10 mouse cellular contexts compared by ENCODE assay signal in the genomic region with DNA sequence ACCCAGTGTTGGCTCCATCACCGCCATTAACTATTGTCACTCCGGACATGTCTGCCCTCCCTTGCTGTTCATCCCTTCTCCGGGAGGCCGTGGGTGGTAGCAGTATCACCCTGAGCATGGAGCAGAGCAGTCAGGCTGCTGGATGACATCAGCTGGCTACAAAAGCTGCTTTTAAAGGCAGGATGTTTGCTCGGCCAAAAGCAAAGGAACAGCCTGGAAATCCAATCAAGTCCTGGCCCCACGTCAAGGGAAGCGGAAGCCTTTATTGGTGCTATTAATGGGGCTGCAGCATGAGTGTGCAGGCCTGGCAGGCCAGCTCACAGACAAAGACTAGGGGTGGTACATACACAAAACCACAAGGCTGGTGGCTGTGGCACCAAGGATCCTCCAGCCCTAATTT. TPM values are rescaled to one million over a fixed set of nuclear protein-coding genes. Genes with fewer than 3 reads are reported as not detected.
A peak's percentile ranks its signal among the peaks of the same experiment; 100 is the strongest.
DNase-seq lines count a peak whose midpoint lies in the region; ATAC-seq and TF ChIP-seq lines count a peak whose summit lies in the region.
"Had no signal": no experiment of that assay in that cellular context is flagged by ENCODE, and none has a peak within 500 bp of the region (broad histone marks: within the 10 kb centered on the region; RNA-seq: fewer than 3 reads in every experiment).

No protein-coding gene starts in this region.

- no peak overlapping the region for H3K9ac ChIP-seq in hindbrain, postnatal 0 days (replicated peaks; ENCODE audit: low read length)
- no peak overlapping the region for H3K9ac ChIP-seq in intestine, embryonic 15.5 days
- H3K9ac ChIP-seq: midbrain, embryonic 12.5 days had no signal

- no peak overlapping the region for H3K4me3 ChIP-seq in hindbrain, postnatal 0 days (ENCODE audit: low read length)
- H3K4me3 ChIP-seq in hindbrain, embryonic 10.5 days: no peak overlapping the region
- no peak overlapping the region for H3K4me3 ChIP-seq in layer of hippocampus, adult 2 months
- no peak overlapping the region for H3K4me3 ChIP-seq in intestine, embryonic 15.5 days (replicated peaks)
- H3K4me3 ChIP-seq: midbrain, embryonic 12.5 days had no signal

- H3K4me2 ChIP-seq in hindbrain, postnatal 0 days (ENCODE audit: low read depth, low read length): no peak overlapping the region
- H3K4me2 ChIP-seq in intestine, embryonic 15.5 days (replicated peaks): no peak overlapping the region
- H3K4me2 ChIP-seq: midbrain, embryonic 12.5 days had no signal

- no peaks in the 10 kb centered on the region; the same call in none of the 2 replicates for H3K4me1 ChIP-seq in hindbrain, postnatal 0 days (ENCODE audit: insufficient read depth, low read length)
- H3K4me1 ChIP-seq in hindbrain, embryonic 10.5 days (replicated peaks): peaks cover 15% of the 10 kb centered on the region
- H3K4me1 ChIP-seq in intestine, embryonic 15.5 days (replicated peaks): 0 out of 2 replicates have a peak, but pooled peaks cover 3% of the 10 kb centered on the region

- 53% methylated on average over 7 of the region's 7 CpGs for whole genome bisulfite sequencing in hindbrain, postnatal 0 days
- WGBS in hindbrain, embryonic 10.5 days: 83% methylated on average over 7 of the region's 7 CpGs
- 60% methylated on average over 7 of the region's 7 CpGs for WGBS in intestine, embryonic 15.5 days

- DNase-seq in hindbrain, postnatal 0 days (ENCODE audit: low spot score): peak; percentile 60
- DNase-seq in hindbrain, embryonic 10.5 days (ENCODE audit: low spot score): no peak
- peak; percentile 15 to 38 for DNase-seq in adrenal gland, postnatal 36 days
- DNase-seq in gastrocnemius, postnatal 10 days: peak; percentile 47
- DNase-seq in layer of hippocampus, adult 2 months (ENCODE audit: low spot score in 2 of 2): peak; percentile 51 to 66
- DNase-seq in ovary, postnatal 10 days (ENCODE audit: low spot score): no peak

- no peaks in the 10 kb centered on the region for H3K36me3 ChIP-seq in hindbrain, postnatal 0 days (ENCODE audit: insufficient read depth, low read length)
- no peaks in the 10 kb centered on the region for H3K36me3 ChIP-seq in hindbrain, embryonic 10.5 days
- no peaks in the 10 kb centered on the region for H3K36me3 ChIP-seq in intestine, embryonic 15.5 days
- H3K36me3 ChIP-seq: midbrain, embryonic 12.5 days had no signal

- TF ChIP-seq CTCF in hindbrain, postnatal 0 days (IDR thresholded peaks at IDR 0.05; ENCODE audit: low read depth): no peak
- no peak for TF ChIP-seq CTCF in layer of hippocampus, adult 2 months (conservative IDR thresholded peaks at IDR 0.05)

- peak overlapping the region; percentile 17; the same call in 1 of the 2 replicates for H3K27ac ChIP-seq in hindbrain, postnatal 0 days
- H3K27ac ChIP-seq in hindbrain, embryonic 10.5 days: no peak overlapping the region
- H3K27ac ChIP-seq in layer of hippocampus, adult 2 months: peak overlapping the region; percentile 40; the same call in 1 of the 2 replicates
- no peak overlapping the region for H3K27ac ChIP-seq in intestine, embryonic 15.5 days
- H3K27ac ChIP-seq: midbrain, embryonic 12.5 days had no signal

- no peaks in the 10 kb centered on the region for H3K9me3 ChIP-seq in hindbrain, postnatal 0 days (ENCODE audit: low read length)
- no peaks in the 10 kb centered on the region for H3K9me3 ChIP-seq in hindbrain, embryonic 10.5 days
- H3K9me3 ChIP-seq in intestine, embryonic 15.5 days: no peaks in the 10 kb centered on the region
- H3K9me3 ChIP-seq: midbrain, embryonic 12.5 days had no signal

- ATAC-seq in hindbrain, postnatal 0 days: peak; percentile 70
- ATAC-seq in intestine, embryonic 15.5 days: no peak
- no peak for ATAC-seq in cerebellum, adult (ENCODE audit: insufficient number of reproducible peaks, low FRiP score, low TSS enrichment)

- no peaks in the 10 kb centered on the region for H3K27me3 ChIP-seq in hindbrain, postnatal 0 days (ENCODE audit: insufficient read depth, low read length)
- H3K27me3 ChIP-seq in hindbrain, embryonic 10.5 days (ENCODE audit: insufficient read depth, poor library complexity, severe bottlenecking): peaks cover 2% of the 10 kb centered on the region; the same call in 1 of the 2 replicates
- no peaks in the 10 kb centered on the region for H3K27me3 ChIP-seq in intestine, embryonic 15.5 days (replicated peaks)
- H3K27me3 ChIP-seq: midbrain, embryonic 12.5 days had no signal

RNA-seq across cellular contexts. Expression of a gene that starts 36.3 kb away (rescaled TPM):
- 0.31 TPM in 1 of 2 replicates, not detected in the other for total RNA-seq in hindbrain, postnatal 0 days (2014; rRNA removed)
- polyA plus RNA-seq in hindbrain, postnatal 0 days (2015; fragmentation: Nextera tagmentation; extraction: Ambion mirVana): not detected in 2 replicates
- polyA plus RNA-seq in hindbrain, embryonic 10.5 days (2016; fragmentation: Nextera tagmentation; extraction: Ambion mirVana): not detected in 2 replicates
- total RNA-seq in adrenal gland, postnatal 36 days (2021): not detected
- total RNA-seq in gastrocnemius, postnatal 10 days (2021): not detected
- not detected for total RNA-seq in layer of hippocampus, adult 2 months (2021)
- polyA plus RNA-seq in intestine, embryonic 15.5 days (2015; fragmentation: Nextera tagmentation; extraction: Ambion mirVana): not detected in 2 replicates
- polyA plus RNA-seq: frontal cortex, adult 2 months; midbrain, embryonic 12.5 days had no signal

RNA-seq across cellular contexts. Expression of a gene that starts 55.5 kb away (rescaled TPM):
- 841 and 932 TPM in 2 replicates for total RNA-seq in hindbrain, postnatal 0 days (2014; rRNA removed)
- polyA plus RNA-seq in hindbrain, postnatal 0 days (2015; fragmentation: Nextera tagmentation; extraction: Ambion mirVana): 3,128 and 3,189 TPM in 2 replicates
- 1,143 and 1,193 TPM in 2 replicates for polyA plus RNA-seq in hindbrain, embryonic 10.5 days (2016; fragmentation: Nextera tagmentation; extraction: Ambion mirVana)
- total RNA-seq in adrenal gland, postnatal 36 days (2021): 100 to 1,000 TPM; 420 to 539 TPM
- 100 to 1,000 TPM; 298 to 346 TPM for total RNA-seq in gastrocnemius, postnatal 10 days (2021)
- 1,000 to 10,000 TPM; 2,133 to 2,202 TPM for total RNA-seq in layer of hippocampus, adult 2 months (2021)
- polyA plus RNA-seq in intestine, embryonic 15.5 days (2015; fragmentation: Nextera tagmentation; extraction: Ambion mirVana): 1,049 and 1,135 TPM in 2 replicates

Comparison
In these comparisons a context has a peak if more than half of its experiments do, and no peak if none do; other contexts are left out.
1. DNase-seq: peak in hindbrain, postnatal 0 days (single experiment), adrenal gland, postnatal 36 days (2 of 2), gastrocnemius, postnatal 10 days (single experiment) and layer of hippocampus, adult 2 months (2 of 2); none in hindbrain, embryonic 10.5 days (single experiment) and ovary, postnatal 10 days (single experiment).
2. H3K27ac ChIP-seq: peak in hindbrain, postnatal 0 days (single experiment) and layer of hippocampus, adult 2 months (single experiment); none in hindbrain, embryonic 10.5 days (single experiment) and intestine, embryonic 15.5 days (single experiment).